Mouse (Mus musculus) spleen, adult 12 weeks (tissue): Measurements from ENCODE around the gene Tatdn2.
A peak's percentile ranks its signal among the peaks of the same experiment; 100 is the strongest.

ENCODE experiments used
- DNase-seq: peaks from one replicate; pipeline ENCODE4 v3.0.0; 2022; ENCODE audit warnings: low spot score

Tatdn2 gene

DNA sequence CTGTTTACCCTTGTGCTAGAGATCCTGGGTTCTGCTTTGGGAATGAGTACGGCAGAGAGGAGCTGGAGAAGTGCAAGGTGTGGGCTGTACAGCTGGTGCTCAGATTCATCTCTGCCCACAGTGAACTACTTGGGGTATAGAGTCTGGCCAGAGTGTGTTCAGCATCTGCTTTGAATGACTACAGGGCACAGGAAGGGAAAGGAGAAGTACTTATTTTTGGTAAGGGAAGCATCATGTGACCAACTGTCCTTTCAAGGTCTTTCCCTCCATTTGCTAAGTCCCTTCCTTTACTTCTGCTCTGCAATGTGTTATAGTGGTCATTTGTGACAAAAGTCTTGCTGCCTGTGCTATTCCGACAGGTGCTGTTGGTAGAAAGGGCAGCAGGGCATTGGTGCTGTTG is 17.4 kb downstream of the Tatdn2 start:
- no peak for DNase-seq

DNA sequence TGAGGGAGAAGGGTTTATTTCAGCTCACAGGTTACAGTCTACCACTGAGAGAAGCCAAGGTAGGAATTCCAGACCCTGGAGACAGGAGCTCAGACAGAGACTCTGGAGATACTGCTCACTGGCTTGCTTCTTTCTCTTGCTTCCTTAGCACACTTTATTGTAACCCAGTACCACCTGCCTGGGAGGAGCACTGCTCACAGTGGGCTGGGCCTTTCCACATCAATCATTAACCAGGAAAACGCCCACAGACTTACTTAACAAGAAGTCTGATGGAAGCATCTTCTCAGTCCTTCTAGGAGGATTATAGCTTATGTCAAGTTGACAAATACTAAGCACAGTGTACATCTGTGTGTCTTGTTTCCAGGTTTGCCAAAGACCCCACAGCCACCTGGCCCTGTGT is 17.9 kb downstream of the Tatdn2 start:
- no peak for DNase-seq

DNA sequence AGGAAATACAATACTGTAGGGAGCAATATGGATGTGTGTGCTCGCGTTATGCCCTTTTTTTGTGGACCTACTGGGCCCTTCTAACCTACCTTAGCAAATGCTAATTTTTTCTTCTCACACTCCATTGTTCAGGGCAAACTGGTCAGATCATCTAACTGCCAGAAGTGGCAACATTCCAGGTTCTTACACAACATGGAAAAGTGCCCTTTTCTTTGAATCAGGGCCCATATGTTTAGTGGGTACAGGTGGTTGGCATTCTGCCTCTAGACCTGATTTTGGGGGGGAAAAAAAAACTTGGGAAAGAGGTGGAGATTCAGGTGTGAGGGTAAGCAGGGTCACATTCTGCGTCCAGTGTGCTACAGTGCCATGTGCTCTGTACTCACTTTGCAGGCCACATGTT is 20.7 kb downstream of the Tatdn2 start:
- no peak for DNase-seq

DNA sequence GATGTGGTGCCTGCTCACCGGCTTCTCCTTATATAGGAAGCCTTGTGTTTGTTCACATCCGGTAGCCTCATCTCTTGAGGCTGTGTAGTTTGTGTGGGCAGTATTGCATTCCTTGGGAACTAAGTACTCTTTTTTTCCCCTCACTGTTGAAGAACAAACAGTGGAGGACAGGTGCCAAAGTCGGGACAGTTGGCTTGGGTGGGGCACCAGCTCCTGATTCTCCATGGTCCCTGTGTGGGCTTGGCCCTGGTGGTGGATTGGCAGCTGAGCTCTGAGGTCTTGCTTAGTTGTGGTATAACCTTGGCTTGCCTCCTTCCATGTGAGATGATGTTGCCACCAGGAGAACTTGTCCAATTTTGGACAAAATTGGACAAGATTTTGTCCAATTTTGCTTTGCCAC is 23.0 kb downstream of the Tatdn2 start, which contains the start of gene Ghrl:
Gene Ghrl, minus strand, starts transcription at position 3 of the 400 bp plus-strand sequence.
- no peak for DNase-seq

DNA sequence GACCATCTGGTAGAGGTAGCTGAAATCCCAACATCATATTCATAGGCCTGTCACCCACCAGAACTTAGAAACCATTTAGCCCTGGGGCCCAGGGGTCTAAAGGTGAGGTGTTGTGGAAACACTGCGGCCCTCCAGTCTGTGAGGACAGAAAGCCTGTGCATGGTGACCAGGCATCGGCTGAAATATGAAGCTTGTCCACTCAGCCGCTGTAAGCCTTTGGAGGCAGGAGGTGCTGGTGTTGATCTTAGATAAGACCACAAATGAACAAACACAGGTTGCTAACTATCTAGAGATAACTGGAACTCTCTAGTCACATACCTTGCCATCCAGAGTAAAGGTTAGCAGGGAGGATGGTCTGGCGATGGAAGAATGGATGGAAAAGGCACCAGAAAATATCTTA is 24.2 kb downstream of the Tatdn2 start:
- no peak for DNase-seq

DNA sequence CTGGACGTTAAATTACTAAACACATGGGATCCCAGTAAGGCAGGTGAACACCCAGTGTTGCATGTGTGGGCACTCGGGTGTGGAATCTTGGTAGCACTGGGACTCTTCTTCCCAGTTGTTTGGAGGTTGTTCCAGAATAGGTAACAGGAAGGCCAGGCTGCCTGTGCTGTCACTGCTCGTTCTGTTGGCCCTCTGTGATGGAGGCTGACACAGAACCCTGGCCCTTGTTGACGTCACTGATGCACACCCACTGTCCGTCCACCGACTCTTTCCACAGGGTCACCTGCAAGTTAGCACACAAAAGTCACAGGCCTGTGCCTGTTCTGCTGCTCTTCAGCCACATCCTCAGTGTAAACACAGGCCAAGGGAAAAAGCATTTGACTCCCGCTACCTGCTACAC is 31.3 kb downstream of the Tatdn2 start:
- no peak for DNase-seq

DNA sequence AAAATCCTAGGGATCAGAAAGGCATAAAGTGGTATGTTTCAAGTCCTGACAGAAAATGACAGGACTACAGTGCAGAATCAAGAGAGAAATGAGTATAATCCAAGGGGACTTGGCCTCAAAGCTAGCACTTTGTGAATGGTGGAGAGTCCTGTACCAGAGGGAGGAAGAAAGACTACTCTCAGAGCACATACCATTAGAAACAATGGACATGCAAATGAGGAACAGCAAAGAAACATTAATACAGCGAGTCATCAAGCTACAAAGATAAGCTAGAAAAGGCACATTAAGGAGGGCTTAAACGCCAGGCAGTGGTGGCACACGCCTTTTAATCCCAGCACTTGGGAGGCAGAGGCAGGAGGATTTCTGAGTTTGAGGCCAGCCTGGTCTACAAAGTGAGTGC is 34.4 kb downstream of the Tatdn2 start:
- DNase-seq, result no peak

DNA sequence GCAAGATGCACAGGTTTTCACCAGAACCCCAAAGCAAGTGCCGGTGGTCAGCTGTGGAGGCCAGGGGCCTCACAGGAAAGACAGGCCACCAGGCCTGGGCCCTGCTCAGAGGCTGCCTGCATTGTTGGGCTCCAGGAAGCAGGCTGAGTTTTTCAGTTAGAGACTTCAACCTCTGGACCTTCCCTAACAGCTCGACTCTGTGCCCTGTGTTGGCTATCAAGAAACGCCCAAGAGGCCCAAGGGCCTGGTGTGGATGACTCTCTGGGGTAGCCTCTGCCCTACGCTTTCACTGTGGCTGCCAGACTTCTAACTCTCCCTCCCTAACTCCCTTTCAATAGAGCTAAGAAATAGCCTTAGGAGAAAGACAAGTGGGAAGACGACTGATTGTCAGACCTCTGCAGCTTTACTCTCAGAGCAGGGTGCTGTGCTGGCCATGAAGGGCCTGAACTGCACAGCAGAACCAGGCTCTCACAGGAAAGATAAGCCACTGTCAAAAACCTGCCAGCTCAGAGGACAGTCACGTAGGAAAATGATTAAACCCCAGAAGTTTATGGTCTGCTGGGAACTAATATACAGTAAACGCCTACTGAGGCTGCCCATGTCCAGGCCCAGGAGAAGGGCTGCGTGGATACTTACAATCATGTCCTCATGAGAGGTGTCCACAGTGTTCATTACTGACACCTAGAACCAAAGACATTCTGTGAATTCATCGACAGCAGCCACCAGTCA is 40.6 kb downstream of the Tatdn2 start:
- DNase-seq, result no peak

DNA sequence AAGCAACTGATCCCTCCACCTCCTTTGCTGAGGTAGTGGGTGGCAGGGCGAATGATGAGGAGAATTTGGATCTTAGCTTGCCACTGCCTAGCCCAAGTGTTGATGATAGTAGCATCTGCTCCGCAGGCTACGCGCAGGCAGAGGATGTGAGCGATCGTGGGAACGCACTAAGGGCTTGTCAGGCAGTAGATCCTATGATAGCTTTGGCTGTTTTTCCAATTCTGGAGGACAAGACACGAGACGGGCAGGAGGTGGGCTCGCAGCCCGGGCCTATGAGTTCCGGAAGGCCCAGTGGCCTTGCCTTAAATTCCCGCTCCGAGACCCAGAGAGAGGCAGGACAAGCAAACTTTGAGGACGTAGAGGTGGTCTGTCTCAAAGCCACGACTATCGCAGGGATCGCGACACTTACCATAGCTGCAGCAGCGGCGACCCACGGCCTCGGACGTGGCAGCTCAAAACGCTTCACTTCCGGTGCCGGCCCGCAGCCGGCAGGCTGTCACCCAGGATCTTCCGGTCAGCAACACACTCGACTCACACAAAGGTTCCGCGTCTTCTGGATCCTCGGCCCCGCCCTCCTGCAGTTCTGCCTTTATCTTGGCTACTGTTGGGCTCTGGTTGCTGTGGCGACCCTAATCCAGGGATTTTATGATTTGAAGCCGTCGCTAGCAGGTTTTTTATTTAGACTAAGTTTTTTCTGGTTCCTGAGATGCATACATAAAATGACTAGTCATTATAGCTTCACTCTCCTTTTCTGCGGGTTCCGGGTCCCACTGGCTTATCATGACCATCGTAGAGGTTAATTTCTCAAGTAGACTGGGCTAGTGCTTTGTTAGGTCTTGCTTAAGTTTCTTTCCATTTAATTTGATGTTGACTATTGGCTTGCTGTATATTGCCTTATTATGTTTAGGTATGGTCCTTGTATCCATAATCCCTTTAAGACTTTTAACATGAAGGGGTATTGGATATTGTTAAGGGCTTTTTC is 43.7 kb downstream of the Tatdn2 start, which contains the start of gene Sec13:
Gene Sec13, minus strand, starts transcription at position 508 of the 982 bp plus-strand sequence.
- DNase-seq, result peak; percentile 78

DNA sequence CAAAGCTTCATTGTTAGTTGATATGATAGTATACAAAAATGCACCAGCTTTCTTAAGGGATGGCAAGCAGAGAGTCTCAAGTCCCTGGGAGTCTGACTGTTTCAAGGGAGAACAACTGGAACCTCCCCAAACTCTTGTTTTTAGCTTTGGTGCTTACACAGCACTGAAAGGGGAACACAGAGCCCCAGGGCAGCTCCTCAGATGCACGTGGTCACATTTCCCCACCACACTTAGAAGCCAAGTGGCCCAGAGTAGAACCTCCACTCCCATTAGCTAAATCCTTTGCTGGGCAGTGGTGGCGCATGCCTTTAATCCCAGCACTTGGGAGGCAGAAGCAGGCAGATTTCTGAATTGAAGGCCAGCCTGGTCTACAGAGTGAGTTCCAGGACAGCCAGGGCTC is 44.6 kb downstream of the Tatdn2 start:
- no peak for DNase-seq

DNA sequence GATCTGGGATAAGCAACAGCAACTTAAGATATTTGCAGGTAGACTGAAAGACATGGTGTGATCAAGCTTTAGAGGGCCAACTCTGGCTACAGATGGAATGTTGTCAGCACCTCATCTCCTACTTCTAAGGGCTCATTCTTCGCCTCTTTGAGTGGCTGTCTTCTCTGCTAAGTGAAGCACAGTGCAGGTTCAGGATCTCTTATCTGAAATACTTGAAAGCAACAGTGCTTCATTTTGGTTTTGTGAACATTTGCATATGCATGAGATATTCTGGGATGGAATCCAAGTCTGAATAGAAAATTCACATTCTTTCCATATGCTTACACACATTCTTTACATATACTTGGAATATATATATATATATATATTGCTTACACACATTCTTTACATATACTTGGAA is 45.5 kb downstream of the Tatdn2 start:
- no peak for DNase-seq

DNA sequence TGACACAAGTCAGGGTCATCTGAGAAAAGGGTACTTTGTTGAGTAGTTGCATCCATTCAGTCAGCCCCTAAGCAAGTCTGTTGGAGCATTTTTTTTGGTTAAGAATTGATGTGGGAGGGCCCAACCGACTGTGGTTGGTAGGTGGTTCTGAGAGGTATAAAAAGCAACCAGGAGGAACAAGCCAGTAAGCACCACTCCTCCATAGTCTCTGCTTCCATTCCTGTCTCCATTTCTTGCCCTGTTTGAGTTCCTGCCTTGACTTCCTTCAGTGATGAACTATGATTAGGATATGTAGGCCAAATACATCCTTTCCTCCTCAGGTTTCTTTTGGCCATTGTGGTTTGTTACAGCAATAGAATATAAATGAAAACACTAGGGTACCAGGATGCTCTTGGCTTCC is 46.3 kb downstream of the Tatdn2 start:
- DNase-seq, result no peak

DNA sequence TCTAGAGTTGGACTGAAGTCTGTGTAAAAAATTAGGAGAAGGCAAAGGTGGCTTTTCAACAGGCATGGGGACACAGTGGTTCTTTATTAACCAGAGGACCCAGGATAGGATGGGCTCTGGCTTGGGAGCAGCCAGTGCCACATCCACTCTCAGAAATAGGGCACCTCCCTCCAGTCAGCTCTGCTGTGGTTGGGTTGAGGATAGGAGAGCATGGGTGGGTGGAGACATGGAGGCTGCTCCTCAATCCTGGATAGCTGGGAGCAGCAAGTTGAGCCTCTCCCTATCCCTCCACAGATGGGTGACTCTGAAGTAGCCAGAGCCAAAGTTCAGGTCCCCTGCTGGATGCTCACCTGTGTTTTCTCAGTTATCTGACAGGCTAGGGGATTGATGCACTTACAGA is 48.3 kb downstream of the Tatdn2 start:
- no peak for DNase-seq

DNA sequence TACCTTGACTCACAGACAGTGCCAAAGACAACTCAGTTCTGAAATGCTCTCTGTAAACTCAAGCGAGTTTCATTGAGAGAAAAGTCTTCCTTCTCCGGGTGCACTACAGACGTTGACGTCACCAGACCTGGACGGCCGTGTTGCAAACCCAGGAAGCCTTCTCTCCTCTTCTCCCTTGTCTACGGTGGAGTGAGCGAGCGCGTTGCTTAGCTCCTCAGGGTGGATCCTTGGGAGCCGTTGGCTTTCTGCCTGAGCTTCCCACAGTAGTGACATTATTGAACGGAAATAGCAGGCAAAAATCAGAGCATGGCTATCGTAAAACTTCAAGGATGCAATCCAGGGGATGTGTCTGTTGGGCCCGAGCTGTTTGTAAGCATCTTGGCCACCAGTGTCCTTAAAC is 50.4 kb downstream of the Tatdn2 start:
- no peak for DNase-seq

DNA sequence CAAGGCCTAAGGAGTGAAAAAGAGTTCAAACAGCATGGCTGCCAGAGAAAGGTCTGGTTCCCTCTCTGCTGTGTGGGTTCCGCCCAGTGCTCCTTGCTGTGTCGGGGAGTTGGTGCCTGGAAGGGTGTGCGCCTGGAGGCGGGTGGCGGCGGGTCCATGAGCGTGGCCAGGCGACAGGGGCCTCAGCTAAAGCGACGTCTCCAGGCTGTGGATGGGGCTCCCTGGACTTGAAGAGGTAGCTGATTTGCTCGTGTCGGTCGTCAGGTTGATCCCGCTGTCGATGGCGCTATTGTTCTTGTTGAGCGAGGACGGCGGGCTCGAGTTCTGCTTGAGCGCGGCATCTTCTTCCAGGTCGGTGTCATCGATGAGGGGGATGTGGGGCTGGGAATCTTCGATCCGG is 51.5 kb downstream of the Tatdn2 start:
- no peak for DNase-seq

DNA sequence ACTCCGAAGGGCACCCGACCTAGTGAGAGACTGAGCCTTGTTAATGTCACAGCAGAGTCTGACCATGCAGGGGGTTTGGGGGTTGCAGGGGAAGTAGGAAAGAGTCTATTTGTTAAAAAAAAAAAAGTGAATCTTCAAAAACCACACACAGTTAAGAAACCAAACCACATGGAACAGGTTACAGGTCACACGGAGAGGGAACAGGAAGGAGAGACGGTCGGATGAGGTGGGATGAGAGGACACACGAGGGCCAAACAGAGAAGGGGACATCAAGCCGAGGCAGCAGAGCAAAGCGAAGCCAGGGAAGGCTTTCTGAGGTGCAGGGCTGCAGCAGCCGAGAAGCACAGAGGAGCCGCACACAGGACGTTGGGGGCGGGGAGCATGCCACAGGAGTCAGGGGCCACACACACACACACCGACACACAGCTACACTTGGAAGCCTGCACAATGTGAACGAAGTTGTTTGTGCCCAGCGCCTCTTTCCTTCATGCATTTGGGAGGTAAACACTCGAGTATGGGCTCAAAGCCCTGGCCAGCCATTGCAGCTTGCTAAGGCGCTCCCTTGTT is 52.4 kb downstream of the Tatdn2 start:
- no peak for DNase-seq
